Mouse (Mus musculus): ENCODE results near the gene Agap3.

The Agap3 gene

DNA sequence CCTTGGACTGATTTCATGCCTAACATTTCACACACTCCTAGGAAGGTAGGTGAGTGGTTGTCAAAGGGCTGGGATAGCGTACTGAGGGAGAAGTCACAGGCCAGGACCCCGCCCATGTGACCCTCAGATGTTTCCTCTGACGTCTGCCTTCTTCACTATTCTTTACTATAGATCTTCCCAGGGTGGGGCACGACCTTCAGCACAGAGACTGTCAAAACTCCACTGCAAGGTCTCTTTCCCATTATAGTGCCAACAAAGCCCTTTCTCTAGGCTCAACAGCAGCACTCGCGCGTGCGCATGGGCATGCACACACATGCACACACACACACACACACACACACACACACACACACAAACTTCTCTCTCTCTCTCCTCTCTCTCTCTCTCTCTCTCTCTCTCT is 71.8 kb downstream of the Agap3 start:
- DNase-seq (ENCODE audit: low spot score), result no peak

DNA sequence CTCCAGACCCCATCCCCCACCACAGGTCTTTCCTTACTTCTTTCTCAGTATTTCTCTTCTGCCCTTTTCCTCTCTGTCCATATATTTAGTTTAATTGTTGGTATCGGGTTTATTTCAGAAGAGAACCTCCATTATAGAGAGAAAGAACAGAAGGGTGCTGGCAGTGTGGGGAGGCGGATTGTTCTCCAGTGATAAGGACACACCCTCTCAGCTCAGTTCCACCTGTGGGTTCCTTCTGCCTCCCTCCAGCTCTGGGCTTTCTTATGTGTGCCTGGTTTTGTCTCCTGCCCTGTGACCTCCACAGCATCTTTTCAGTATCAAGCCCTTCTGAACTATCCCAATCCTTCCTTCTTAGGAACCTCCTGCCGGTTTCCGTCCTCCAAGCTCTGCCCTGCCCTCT is 72.5 kb downstream of the Agap3 start:
- no peak for DNase-seq (ENCODE audit: low spot score)

DNA sequence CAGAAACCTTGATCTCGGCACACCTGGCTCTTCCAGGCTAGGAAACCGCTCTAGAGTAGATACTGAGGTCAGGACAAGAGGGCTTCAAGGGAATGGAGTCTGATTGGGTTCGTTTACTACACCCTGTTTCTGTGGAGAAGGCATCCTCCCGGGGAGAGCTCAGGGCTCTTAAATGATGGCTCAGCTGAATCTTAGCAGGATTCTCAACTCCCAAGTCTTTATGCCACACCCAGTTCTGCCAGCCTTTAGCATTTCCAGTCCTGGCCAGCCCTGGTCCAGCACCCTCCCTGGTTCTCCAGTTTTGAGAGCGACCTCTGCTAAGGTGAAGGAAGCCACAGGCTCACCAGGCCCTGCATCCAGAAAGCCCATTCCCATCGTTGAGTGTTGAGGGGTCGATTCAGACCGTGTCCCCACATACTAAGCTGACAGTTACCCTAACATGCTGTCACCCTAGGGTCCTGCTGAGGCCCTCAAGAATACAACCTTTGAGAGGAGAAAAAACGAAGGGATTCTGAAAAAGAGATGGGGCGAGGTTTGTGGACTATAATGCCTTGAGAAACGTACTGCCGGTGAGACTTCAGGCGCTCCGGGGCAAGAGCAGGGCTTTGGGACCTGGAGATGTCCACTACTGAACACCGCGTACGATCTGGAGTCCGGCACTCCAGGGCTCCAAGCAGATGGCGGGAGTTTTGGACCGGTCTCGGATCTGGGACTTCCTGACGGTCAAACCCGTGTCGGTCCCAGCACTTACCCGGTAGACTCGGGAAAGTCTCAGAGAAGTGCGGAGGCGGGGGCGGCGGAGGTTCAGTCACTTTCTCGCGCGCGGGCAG is 73.6 kb downstream of the Agap3 start:
- DNase-seq (ENCODE audit: low spot score), result no peak

DNA sequence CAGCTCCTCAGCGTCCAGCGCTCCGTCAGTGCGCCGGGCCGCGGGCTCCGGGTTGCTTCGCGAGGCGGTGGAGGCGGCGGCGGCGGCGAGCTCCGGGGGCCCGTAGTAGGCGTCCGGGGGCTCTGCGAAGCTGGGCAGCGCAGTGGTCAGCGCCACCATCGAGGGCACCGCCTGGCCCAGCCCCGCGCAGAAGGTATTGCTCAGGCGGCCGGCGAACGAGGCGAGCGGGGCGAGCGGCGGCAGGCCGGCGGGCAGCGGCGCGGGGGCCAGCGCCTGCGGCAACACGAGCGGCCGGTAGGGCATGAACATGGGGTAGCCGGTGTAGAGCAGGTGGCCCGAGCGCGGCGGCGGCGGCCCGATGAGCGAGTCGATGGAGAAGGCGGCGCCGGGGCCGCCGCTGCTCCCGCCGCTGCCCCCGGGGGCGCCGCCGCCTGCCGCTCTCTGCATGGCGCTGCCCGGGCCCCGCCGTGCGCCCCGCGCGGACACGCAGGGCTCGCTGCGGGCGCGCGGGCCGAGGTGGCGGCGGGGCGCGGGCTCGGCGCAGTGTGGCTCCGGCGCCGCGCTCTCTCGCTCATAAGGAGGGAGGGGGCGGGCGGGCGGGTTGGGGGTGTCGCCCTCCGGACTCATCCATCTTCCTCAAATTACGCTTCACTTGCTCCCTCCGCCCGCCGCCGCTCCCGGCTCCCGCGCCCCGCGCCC is 74.4 kb downstream of the Agap3 start:
- DNase-seq (ENCODE audit: low spot score), result no peak

DNA sequence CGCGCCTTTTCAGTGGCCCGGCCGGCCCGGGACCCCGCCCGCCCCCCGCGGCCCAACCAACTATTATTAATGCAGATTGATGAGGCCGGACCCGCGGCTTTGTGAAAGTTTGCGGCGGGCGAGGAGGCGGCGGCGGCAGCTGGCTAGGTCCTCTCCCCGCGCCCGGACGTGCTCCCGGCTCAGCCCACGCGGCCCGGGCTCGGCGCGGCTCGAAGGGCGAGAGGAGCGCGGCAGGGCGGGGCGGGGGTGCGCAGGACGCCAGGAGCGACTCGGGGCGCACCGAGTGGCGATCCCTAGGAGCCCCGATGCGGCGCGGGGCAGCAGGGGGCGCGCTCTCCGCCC is 74.9 kb downstream of the Agap3 start, which contains the start of gene Gbx1:
Gbx1 (minus strand) TSS at position 314 of the 342 bp plus-strand sequence.
- peak; percentile 39 for DNase-seq (ENCODE audit: low spot score)

DNA sequence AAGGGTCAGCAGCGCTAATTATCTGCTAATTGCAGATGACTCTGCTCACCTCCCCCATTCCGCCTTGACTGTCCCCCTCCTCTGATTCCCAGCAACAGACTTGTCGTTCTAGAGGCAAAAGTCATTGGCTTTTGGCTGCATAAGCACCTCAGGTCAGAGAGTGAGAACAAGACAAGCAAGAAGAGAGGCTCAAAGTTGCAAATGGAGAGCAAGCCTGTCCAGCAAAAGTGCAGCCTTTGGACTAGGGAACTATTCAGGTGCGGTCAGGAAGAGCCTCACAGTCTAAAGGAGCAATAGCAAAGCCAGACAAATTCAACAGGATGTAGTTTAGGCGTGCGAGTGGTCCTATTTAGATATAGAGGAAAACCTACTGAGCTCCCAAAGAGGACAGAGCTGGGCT is 75.8 kb downstream of the Agap3 start:
- DNase-seq (ENCODE audit: low spot score), result no peak

DNA sequence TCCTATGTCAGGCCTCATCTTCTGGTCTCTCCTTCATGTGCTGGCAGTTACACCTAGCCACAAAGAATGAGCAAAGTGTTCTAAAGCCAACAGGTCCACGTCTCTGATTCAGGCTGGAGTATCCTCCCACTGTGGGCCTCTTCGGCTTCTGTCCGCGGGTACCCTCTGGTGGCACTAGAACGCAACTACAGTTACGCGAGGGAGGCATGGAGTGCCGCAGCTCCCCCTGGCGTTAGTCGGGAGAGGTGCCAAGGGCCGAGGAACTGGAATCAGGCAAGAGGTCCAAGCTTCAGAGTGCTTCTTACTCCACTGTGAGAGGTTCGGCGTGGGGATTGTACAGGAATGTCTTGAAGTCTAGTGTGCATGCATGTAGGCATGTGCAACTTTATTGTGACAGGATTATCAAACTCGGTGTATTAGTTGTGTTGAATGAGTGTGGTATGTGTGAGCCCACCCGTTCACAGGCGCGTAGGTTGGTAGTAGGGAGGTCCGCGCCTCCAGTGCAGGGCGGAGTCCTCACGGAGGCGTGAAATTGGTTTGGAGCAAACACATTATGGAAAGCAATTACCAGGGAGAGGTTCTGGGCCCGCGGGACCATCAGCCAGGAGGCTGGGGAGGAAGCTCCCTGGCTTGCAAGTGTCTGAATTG is 78.2 kb downstream of the Agap3 start:
- peak; percentile 93 for DNase-seq (ENCODE audit: low spot score)

DNA sequence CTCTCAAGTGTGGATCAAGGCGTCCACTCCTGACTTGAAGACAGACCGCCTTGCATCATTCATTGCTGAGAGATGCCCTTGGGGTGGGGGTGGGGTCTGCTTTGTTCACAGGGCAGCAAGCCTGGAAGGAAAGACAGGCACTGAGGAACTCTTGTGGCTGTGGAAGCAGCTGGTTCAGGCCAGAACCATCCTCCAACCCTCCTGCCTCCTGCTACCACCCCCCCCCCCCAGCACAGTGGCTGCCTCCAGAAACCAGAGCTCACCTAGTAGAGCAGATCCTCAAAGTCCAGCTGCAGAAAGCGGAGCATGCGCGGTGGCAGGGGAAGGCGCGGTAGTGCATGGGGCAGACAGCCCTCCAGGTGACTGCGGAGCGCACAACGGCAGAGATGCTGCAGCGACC is 81.4 kb downstream of the Agap3 start:
- DNase-seq (ENCODE audit: low spot score), result no peak

DNA sequence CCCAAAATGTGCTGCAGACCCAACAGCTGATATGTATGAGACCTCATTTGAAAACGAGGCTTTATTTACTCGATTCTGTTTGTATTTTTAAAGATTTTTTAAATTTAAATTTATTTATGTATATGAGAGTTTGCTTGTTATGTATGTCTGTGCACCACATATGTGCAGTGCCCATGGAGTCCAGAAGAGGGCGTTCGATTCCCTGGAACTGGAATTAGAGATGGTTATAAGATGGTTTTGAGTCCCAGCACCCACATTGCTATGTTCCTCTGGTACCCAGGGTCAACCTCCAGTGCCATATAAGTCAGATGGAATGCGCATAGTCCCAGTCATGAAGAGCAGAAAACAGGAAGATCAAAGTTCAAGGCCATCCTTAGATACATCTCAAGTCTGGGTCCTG is 82.3 kb downstream of the Agap3 start:
- no peak for DNase-seq (ENCODE audit: low spot score)

DNA sequence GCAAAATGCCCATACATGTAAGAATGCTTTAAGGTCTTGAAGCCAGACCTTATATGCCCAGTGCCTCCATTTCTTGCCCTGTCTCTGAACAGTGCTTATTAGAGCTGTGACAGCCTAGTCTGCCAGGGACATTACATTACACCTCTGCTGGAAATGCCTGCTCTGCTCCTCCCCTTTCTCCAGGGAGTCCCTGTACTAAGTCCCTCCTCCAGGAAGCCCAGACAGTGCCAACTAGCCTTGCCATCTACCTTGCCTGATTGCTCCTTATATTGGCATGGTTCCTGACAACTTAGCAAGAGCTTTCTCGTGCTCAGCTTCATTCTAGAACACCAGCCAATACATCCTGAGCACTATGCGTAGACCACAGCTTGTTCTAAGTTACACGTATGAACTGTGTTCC is 83.8 kb downstream of the Agap3 start:
- no peak for DNase-seq (ENCODE audit: low spot score)

DNA sequence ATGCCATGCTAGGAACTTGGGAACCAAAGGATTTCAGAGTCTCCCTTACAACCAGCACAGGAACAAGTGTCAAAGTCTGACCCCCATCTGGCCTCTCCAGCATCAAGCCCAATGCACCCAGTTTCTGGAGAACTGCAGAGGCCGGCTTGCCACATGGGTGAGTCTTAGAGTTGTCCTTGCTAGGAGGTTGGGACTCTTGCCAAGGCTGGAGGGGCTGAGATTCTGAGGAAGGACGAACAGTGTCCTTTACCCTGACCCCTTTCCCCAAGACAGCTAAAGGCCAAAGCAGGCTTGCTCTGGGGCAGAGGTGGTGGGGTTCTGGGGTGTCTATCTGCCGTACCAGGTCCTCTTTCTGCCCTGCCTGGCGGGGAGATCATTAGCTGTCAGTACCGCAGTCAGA is 84.5 kb downstream of the Agap3 start:
- DNase-seq (ENCODE audit: low spot score), result no peak

DNA sequence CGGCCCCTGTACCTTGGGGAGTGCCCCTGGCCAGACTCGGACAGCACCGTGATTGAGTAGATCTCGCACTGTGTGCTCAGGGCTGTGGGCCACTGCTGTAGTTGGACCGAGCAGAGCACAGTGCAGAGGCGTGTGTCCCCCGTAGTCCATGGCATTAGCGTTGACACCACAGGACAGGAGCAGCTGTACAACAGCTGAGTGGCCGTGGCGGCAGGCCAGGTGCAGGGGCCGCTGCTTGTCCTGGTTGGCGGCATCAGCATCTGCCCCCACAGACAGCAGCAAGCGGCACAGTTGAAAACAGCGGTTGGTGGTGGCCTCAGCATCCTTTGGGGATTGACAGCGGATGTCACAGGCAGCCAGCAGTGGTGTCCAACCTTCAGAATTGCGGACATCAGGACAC is 85.6 kb downstream of the Agap3 start:
- no peak for DNase-seq (ENCODE audit: low spot score)

DNA sequence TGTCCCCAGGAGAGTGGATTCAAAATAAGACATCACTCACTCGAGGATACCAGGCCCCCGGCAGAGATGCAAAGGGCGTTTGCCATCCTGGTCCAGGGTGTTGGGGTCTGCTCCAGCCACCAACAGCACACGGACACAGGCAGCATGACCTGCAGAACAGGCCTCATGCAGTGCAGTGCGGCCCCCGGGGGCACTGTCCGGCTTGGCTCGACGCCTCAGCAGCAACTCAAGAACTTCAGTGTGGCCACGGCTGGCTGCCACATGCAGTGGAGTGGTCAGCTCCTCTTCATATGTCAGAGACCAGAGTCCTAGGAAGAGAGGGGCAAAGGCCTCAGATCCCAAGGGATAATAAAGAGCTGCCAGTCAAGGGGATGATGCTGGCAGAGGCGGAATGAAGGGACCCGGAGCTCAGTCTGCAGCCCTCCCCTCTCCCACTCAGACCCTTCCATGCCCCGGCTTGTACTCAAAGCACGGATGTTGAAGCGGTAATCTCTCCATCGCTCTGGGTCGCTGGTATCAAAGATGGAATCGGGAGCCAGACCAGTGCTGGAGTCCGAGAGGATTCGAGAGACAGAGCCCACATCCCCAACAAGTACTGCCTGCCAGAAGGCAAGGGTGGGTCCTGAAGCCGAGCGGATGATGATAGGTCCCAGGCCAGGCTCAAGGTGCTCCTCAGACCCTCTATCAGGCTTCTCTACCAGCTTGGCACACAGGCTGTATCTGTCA is 87.8 kb downstream of the Agap3 start:
- DNase-seq (ENCODE audit: low spot score), result no peak

DNA sequence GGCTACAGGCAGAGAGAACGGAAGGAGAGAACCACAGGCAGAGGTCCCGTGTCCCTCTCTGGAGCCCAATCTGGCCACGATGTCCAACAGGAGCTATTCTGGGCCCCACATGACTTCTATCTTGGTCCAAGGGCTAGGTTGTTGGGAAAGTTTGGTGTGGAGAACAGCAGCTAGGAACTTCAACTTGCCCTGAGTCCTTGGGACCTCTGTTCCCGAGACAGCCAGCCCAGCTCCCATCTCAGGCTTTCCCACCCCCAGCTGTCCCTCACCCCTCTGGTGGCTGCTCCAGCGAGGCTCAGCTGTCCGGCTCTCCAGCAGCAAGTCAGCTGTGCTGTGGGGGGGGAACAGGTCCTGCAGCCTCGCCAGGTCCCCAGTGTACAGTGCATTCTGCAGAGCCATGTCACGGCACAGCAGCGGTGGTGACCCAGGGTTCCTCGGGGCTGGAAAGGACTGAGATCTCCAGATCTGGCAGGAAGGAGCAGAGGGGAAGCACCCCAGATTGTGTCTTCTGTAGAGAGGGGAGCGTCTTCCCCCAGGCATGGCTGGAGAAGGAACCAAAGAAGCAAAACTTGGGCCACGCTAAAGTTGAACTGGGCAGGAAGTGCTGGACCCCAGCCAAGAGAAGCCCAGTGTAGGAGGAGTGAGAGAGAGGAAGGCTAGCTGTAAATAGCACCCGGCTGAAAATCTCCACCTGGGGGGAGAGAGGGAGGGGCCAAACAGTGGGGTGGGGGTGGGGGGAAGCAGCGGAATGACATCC is 88.6 kb downstream of the Agap3 start, which contains the start of gene Asb10:
Asb10 (minus strand) TSS at position 592 of the 757 bp plus-strand sequence.
- peak; percentile 70 for DNase-seq (ENCODE audit: low spot score)

DNA sequence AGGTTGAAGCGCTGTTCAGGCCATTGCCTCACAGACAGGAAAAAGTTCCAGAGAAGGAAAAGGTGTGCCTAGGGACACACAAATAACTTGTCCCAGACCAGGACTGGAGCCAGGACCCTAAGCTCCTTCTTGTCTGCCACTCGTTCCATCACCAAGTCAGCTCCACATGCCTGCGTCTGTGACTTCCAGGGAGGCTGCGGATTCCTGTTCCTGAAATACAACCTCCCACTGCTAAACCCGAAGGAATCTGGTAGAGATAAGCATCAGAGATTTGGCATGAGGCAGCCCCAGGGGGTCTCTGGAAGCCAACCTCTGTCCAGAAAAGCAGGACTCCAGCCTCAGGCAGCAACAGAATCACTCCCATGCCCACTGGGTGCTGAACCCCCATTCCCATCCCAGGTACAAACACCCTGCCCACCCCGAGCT is 89.2 kb downstream of the Agap3 start:
- DNase-seq (ENCODE audit: low spot score), result no peak

DNA sequence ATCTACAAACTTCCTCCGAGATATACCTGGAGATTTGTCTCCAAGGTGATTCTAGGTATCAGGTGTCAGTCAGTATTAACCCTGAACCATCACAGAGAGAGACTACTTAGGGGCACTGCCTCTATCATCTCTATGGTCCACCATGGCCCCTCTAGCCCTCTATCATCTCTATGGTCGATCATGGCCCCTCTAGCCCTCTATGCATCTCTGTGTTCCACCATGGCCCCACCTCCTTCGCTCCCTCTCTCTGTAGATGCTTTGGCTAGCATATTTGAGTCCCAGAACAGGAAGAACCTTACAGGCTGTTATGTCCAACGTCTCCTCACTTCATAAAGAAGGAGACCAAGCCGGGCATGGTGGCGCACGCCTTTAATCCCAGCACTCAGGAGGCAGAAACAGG is 90.7 kb downstream of the Agap3 start:
- DNase-seq (ENCODE audit: low spot score), result no peak

DNA sequence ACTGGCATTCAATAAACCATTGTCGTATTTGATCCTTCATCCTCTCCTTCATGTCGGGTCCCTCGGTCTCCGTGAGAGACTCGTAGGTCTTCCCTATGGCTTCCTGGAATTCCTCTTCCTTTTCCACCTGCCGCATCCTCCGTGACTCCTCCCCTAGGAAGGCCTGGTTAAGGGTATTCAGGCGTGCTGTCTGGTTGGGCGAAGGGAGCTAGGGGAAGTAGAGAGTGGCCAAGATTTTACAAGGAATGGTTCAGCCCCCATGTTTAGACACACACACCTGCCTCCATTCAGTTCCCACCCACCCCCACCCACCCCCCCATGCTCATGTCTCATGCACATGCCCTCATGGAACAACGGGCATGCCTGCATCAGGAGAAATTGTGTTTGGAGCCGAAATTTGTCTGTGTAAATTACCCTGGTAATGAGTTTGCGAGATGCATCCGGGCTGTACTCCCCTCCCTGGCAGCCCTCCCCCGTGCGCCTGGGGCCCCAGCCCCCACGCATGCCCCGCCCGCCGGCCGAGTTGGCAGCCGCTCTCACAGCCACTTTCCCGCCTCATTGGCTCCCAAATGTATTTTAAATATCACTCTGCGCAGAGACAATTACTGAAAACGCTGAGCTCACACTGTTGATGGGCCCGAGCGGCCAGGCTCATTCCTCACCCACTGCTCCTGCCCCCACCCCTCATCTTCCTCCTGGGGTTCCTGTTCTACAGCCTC is 98.8 kb downstream of the Agap3 start:
- peak; percentile 53 for DNase-seq (ENCODE audit: low spot score)

DNA sequence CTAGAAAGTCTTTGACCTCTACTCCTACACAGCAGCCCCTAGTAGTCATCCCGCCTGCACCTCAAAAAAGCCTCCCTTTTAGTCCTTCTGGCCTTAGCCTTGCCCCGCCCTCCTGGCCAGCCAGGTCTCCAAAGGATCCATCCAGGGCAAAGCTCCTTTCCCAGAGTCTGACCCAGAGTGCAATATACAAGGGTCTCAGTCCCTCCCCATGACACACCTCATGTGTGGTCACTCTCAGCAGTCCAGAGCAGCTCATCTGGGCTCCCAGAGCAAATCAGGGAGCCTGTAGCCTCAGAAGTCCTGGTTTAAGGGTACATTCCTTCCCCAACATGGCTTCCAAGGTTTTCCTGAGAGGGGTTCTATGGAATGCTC is 99.3 kb downstream of the Agap3 start:
- no peak for DNase-seq (ENCODE audit: low spot score)
